Mouse (Mus musculus): ENCODE results near the gene Acadl. TPM values are rescaled to one million over a fixed set of nuclear protein-coding genes. Genes with fewer than 3 reads are reported as not detected.

Gene Acadl
- polyA plus RNA-seq, 1 experiment = 26.4 TPM

GRCm38 (mm10) chr1:66839755-66840438, 23.2 kb downstream of the Acadl start:
- H3K36me3 ChIP-seq (ENCODE audit: control insufficient read depth, insufficient read depth, low read length) = peaks cover 18% of the 10 kb centered on the region
- H3K27ac ChIP-seq (ENCODE audit: insufficient read depth, low read depth, low read length) = no peak overlapping the region
- TF ChIP-seq POLR2A (IDR thresholded peaks at IDR 0.05; ENCODE audit: low read depth, low read length) = no peak
- TF ChIP-seq CTCF (IDR thresholded peaks at IDR 0.05; ENCODE audit: extremely low read depth, insufficient read length, insufficient replicate concordance, low read depth, low read length) = no peak
- 28% methylated on average over 7 of the region's 7 CpGs for WGBS
- no peaks in the 10 kb centered on the region for H3K27me3 ChIP-seq (ENCODE audit: control insufficient read depth, insufficient read depth, low read length)
- H3K4me1 ChIP-seq (ENCODE audit: control insufficient read depth, insufficient read depth, insufficient read length, low read length) = peaks cover 4% of the 10 kb centered on the region; the same call in 1 of the 2 replicates
- H3K4me3 ChIP-seq (ENCODE audit: low read depth, low read length) = no peak overlapping the region

DNA sequence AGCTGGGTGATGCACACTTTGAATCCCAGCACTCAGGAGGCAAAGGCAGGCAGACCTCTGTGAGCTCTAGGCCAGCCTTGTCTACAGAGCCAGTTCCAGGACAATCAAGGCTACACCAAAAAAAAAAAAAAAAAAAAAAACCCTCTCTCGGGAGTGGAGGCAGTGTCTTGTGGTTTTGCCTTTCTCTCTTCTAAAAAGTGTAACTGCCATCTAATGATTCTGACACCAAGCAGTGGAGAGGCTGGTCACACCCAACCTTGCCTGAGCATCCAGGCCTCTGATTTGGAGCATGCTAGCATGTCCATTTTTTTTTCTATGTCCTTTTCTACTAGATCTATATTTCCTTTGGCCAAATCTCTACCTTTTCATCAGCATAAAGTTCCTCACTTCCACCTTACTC, 23.9 kb downstream of the Acadl start:
- H3K4me3 ChIP-seq (ENCODE audit: low read depth, low read length) = no peak overlapping the region
- no peak for TF ChIP-seq CTCF (IDR thresholded peaks at IDR 0.05; ENCODE audit: extremely low read depth, insufficient read length, insufficient replicate concordance, low read depth, low read length)
- TF ChIP-seq POLR2A (IDR thresholded peaks at IDR 0.05; ENCODE audit: low read depth, low read length) = no peak
- H3K27ac ChIP-seq (ENCODE audit: insufficient read depth, low read depth, low read length) = no peak overlapping the region
- peaks cover 4% of the 10 kb centered on the region; the same call in 1 of the 2 replicates for H3K4me1 ChIP-seq (ENCODE audit: control insufficient read depth, insufficient read depth, insufficient read length, low read length)
- peaks cover 19% of the 10 kb centered on the region for H3K36me3 ChIP-seq (ENCODE audit: control insufficient read depth, insufficient read depth, low read length)
- 57% methylated on average over 1 of the region's 1 CpGs for WGBS
- H3K27me3 ChIP-seq (ENCODE audit: control insufficient read depth, insufficient read depth, low read length) = no peaks in the 10 kb centered on the region

GRCm38 (mm10) chr1:66838184-66839042, 24.7 kb downstream of the Acadl start:
- peaks cover 4% of the 10 kb centered on the region; the same call in 1 of the 2 replicates for H3K4me1 ChIP-seq (ENCODE audit: control insufficient read depth, insufficient read depth, insufficient read length, low read length)
- WGBS = 48% methylated on average over 16 of the region's 16 CpGs

DNA sequence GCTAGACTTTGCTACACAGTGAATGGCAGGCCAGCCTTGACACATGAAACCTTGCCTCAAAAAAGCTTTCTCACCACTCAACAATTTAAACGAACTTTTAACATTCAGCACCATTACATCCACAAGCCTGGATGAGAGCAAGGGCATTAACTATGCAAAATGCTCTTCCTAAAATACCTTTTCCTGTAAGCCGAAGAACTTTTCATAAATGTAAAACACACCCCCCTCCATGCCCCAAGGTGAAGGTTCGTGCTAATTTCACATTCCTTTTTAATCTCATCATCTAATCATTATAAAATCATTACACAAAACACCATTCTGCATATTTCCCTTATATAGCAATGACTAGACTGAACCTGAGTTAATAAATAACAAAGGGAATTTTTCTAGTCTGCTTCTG, 25.9 kb downstream of the Acadl start:
- H3K36me3 ChIP-seq (ENCODE audit: control insufficient read depth, insufficient read depth, low read length) = peaks cover 12% of the 10 kb centered on the region
- 80% methylated on average over 3 of the region's 3 CpGs for WGBS
- no peak overlapping the region for H3K4me3 ChIP-seq (ENCODE audit: low read depth, low read length)
- H3K27ac ChIP-seq (ENCODE audit: insufficient read depth, low read depth, low read length) = no peak overlapping the region
- H3K4me1 ChIP-seq (ENCODE audit: control insufficient read depth, insufficient read depth, insufficient read length, low read length) = peaks cover 4% of the 10 kb centered on the region; the same call in 1 of the 2 replicates
- no peaks in the 10 kb centered on the region for H3K27me3 ChIP-seq (ENCODE audit: control insufficient read depth, insufficient read depth, low read length)
- TF ChIP-seq POLR2A (IDR thresholded peaks at IDR 0.05; ENCODE audit: low read depth, low read length) (no peak), CTCF (IDR thresholded peaks at IDR 0.05; ENCODE audit: extremely low read depth, insufficient read length, insufficient replicate concordance, low read depth, low read length) (no peak)

More at GRCm38 (mm10) chr1:66838184-66839042, 24.7 kb downstream of the Acadl start:
- Histone ChIP-seq H3K4me3 (ENCODE audit: low read depth, low read length) (no peak overlapping the region), H3K36me3 (ENCODE audit: control insufficient read depth, insufficient read depth, low read length) (peaks cover 19% of the 10 kb centered on the region), H3K27me3 (ENCODE audit: control insufficient read depth, insufficient read depth, low read length) (no peaks in the 10 kb centered on the region), H3K27ac (ENCODE audit: insufficient read depth, low read depth, low read length) (no peak overlapping the region)
- TF ChIP-seq POLR2A (IDR thresholded peaks at IDR 0.05; ENCODE audit: low read depth, low read length) = no peak
- TF ChIP-seq CTCF (IDR thresholded peaks at IDR 0.05; ENCODE audit: extremely low read depth, insufficient read length, insufficient replicate concordance, low read depth, low read length) = peak; percentile 44; the same call in 1 of the 2 replicates

DNA sequence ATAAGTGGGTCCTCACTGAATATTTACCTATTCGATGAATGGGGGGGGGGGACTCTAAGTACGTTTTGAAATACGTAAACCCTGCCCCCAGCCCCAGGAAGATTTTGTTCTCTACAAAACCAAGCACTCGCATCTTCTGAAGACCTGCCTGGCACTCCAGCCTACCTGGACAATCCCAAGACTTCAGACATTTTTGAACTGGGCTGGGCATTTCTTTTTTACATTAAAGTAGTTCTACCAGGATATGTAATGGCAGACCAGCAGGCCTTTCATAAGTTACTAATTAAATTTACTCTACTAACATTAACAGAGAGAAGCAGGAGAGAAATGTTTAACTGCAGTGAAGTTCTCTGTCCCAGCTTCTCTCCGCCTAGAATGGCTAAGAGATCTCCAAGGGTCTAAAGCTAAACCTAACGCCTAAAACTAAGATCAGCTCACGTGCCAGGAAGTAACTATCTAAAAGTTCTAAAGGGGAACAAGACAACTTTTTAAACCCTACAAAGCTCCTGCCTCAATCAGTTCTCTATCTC, 30.4 kb downstream of the Acadl start:
- Histone ChIP-seq H3K4me1 (ENCODE audit: control insufficient read depth, insufficient read depth, insufficient read length, low read length) (no peaks in the 10 kb centered on the region), H3K36me3 (ENCODE audit: control insufficient read depth, insufficient read depth, low read length) (peaks cover 17% of the 10 kb centered on the region), H3K27me3 (ENCODE audit: control insufficient read depth, insufficient read depth, low read length) (no peaks in the 10 kb centered on the region), H3K4me3 (ENCODE audit: low read depth, low read length) (no peak overlapping the region), H3K27ac (ENCODE audit: insufficient read depth, low read depth, low read length) (no peak overlapping the region)
- 86% methylated on average over 7 of the region's 7 CpGs for WGBS
- TF ChIP-seq CTCF (IDR thresholded peaks at IDR 0.05; ENCODE audit: extremely low read depth, insufficient read length, insufficient replicate concordance, low read depth, low read length) (no peak), POLR2A (IDR thresholded peaks at IDR 0.05; ENCODE audit: low read depth, low read length) (no peak)

- 86% methylated on average over 9 of the region's 9 CpGs for WGBS
- H3K4me1 ChIP-seq (ENCODE audit: control insufficient read depth, insufficient read depth, insufficient read length, low read length) = no peaks in the 10 kb centered on the region
- peaks cover 17% of the 10 kb centered on the region for H3K36me3 ChIP-seq (ENCODE audit: control insufficient read depth, insufficient read depth, low read length)
- H3K4me3 ChIP-seq (ENCODE audit: low read depth, low read length) = no peak overlapping the region
- TF ChIP-seq POLR2A (IDR thresholded peaks at IDR 0.05; ENCODE audit: low read depth, low read length) = no peak
- TF ChIP-seq CTCF (IDR thresholded peaks at IDR 0.05; ENCODE audit: extremely low read depth, insufficient read length, insufficient replicate concordance, low read depth, low read length) = no peak
- H3K27ac ChIP-seq (ENCODE audit: insufficient read depth, low read depth, low read length) = no peak overlapping the region
- no peaks in the 10 kb centered on the region for H3K27me3 ChIP-seq (ENCODE audit: control insufficient read depth, insufficient read depth, low read length)
Observed at GRCm38 (mm10) chr1:66831824-66832600, 31.1 kb downstream of the Acadl start.
